Mouse (Mus musculus) neural tube, embryonic 15.5 days (tissue): ENCODE results near the gene Cyp2a22. TPM values are rescaled to one million over a fixed set of nuclear protein-coding genes. Genes with fewer than 3 reads are reported as not detected.
"Not testable (repeated sequence)": the region's sequence is repeated elsewhere in the genome, so short reads cannot be mapped to it uniquely, and the experiment has no call there.

ENCODE experiments used
- ATAC-seq: fragments of 200-750 bp; cut with Nextera tagmentation; 2 replicates; pipeline ENCODE4 v1.8.0; 2017; ENCODE audit warnings: mild to moderate bottlenecking, moderate TSS enrichment, moderate library complexity; ENCODE audit not compliant: low FRiP score
- H3K27ac ChIP-seq: fragments of 300-500 bp; sonication (generic); replicated peaks from 2 replicates; pipeline ENCODE4 v1.5.1; 2015; ENCODE audit warnings: mild to moderate bottlenecking, inconsistent platforms
- H3K27me3 ChIP-seq: fragments of 300-500 bp; sonication (generic); replicated peaks from 2 replicates; pipeline ENCODE4 v1.6.1; 2015; ENCODE audit warnings: inconsistent platforms
- H3K36me3 ChIP-seq: fragments of 300-500 bp; sonication (generic); 2 replicates; pipeline ENCODE4 v1.6.1; 2015; ENCODE audit warnings: inconsistent platforms
- H3K4me1 ChIP-seq: fragments of 300-500 bp; sonication (generic); 2 replicates; pipeline ENCODE4 v1.6.1; 2015; ENCODE audit warnings: inconsistent platforms
- H3K4me2 ChIP-seq: fragments of 300-500 bp; sonication (generic); 2 replicates; pipeline ENCODE4 v1.6.1; 2015; ENCODE audit warnings: inconsistent platforms, mild to moderate bottlenecking, moderate library complexity
- H3K4me3 ChIP-seq: fragments of 300-500 bp; sonication (generic); replicated peaks from 2 replicates; pipeline ENCODE4 v1.5.1; 2015; ENCODE audit warnings: mild to moderate bottlenecking, inconsistent platforms
- H3K9ac ChIP-seq: fragments of 300-500 bp; sonication (generic); replicated peaks from 2 replicates; pipeline ENCODE4 v1.6.1; 2015; ENCODE audit warnings: mild to moderate bottlenecking, inconsistent platforms
- H3K9me3 ChIP-seq: fragments of 300-500 bp; sonication (generic); replicated peaks from 2 replicates; pipeline ENCODE4 v1.6.1; 2016; ENCODE audit warnings: inconsistent platforms
- WGBS: fragments of 180-500 bp; shearing (Covaris S2); methylation state at CpG from one replicate; pipeline ENCODE4 v1.1.7; 2015; ENCODE audit warnings: mixed read lengths; 5-methylcytosine and 5-hydroxymethylcytosine counted together
- polyA plus RNA-seq: library from polyadenylated mRNA; unstranded; fragments of >200 nt; fragmentation: Nextera tagmentation; extraction: Ambion mirVana; gene quantifications from 2 replicates; pipeline ENCODE4 v1.2.1, GENCODE M21; 2015

Cyp2a22 gene
- not detected in 2 replicates for polyA plus RNA-seq

DNA sequence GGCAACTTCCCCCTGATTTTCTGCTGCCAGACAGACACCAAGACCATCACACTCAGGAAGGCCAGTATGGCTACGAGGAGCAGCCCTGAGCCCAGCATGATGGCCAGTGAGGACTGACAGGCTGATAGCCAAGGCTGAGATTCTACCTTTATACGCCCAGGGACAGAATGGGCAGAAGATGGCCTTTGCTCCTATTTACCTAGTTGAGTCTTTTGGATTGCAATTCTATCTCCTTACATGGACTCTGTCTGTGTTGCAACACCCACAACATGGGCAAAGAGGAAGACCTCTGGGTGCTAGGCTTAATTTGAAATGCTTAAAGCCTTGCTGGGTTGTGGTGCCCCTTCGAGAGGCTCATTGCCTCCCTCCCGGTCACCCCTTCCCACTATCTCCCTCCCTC is at the start of gene Cyp2a22:
Gene Cyp2a22 (minus strand): TSS at position 123 of the 400 bp plus-strand sequence.
- Histone ChIP-seq H3K4me1 (no peaks in the 10 kb centered on the region), H3K27me3 (no peaks in the 10 kb centered on the region), H3K27ac (no peak within 1 kb of the TSS), H3K9me3 (peaks cover 6% of the 10 kb centered on the region; the same call in 1 of the 2 replicates), H3K4me3 (no peak within 1 kb of the TSS), H3K36me3 (no peaks in the 10 kb centered on the region), H3K9ac (no peak within 1 kb of the TSS), H3K4me2 (no peak within 1 kb of the TSS)
- WGBS = 80% methylated on average over 4 of the region's 4 CpGs
- ATAC-seq = no peak

DNA sequence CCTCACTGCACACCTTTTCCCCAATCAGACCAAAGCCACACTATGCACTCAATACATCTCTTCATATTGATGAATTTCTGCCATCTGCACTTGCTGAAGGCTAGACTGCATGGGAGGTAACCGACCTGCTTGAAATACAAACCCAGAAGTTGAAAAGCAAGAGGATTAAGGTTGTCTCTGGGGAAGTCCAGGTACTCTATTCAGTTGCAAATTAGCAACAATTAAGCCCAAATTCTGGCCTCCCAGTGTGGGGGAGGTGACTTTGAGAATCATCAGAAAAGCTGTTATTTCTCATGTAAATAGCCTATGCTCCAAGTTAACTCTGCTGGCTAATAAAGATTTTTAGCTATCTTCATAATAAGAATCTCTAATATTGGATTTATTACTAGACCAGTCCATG is 44.0 kb upstream of the Cyp2a22 start:
- not testable (repeated sequence) for H3K4me3 ChIP-seq, H3K9ac ChIP-seq, ATAC-seq, H3K27me3 ChIP-seq, H3K27ac ChIP-seq, H3K9me3 ChIP-seq, H3K36me3 ChIP-seq, H3K4me1 ChIP-seq, H3K4me2 ChIP-seq
- 34% methylated on average over 1 of the region's 1 CpGs for WGBS

DNA sequence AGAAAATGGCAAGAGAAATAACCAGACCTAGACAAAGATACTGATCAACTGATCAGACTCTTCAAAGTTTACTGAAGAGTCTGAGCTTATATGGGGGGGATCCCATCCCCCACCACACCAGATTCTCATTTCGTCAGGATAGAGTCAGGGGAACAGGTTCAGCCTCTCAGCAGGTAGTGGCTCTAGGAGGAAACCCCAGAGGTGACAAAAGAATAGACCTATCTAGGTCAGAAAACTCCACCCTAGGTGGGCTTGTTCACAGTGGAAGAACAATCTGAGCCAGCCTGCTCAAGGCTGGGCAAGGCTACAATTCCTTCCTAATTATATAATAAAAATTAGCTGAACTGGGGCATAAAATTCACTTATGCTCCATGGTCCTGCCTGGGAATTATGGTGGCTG is 43.4 kb upstream of the Cyp2a22 start:
- no peak for ATAC-seq
- no peak overlapping the region for H3K4me2 ChIP-seq

DNA sequence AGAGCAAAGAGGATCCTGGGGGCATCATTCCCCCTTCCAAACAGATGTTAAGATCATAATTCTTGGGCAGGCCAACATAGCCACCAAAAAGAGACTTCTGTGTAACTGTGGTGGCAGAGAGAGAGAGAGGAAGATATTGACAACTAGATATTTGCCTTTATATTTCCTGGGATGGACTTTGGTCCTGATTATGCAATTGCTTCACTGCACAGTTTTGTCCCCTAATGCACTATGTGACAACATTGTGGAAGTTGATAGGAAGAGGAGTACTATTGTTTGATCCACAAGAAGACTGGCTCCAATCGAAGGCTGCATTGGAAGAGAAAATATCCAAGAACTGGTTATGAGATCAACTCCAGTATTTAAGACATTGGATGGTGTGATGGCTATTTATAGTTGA is 42.8 kb upstream of the Cyp2a22 start:
- H3K9me3 ChIP-seq, H3K27ac ChIP-seq, H3K27me3 ChIP-seq, H3K4me2 ChIP-seq, H3K36me3 ChIP-seq, H3K4me1 ChIP-seq, ATAC-seq, H3K9ac ChIP-seq, H3K4me3 ChIP-seq: not testable (repeated sequence)
- WGBS = 90% methylated on average over 1 of the region's 1 CpGs

More for the DNA sequence above, 43.4 kb upstream of the Cyp2a22 start:
- Histone ChIP-seq H3K36me3 (no peaks in the 10 kb centered on the region), H3K4me1 (no peaks in the 10 kb centered on the region), H3K27ac (no peak overlapping the region), H3K27me3 (no peaks in the 10 kb centered on the region), H3K9me3 (no peaks in the 10 kb centered on the region; the same call in 1 of the 2 replicates), H3K9ac (no peak overlapping the region), H3K4me3 (no peak overlapping the region)
- WGBS = 29% methylated on average over 1 of the region's 1 CpGs

DNA sequence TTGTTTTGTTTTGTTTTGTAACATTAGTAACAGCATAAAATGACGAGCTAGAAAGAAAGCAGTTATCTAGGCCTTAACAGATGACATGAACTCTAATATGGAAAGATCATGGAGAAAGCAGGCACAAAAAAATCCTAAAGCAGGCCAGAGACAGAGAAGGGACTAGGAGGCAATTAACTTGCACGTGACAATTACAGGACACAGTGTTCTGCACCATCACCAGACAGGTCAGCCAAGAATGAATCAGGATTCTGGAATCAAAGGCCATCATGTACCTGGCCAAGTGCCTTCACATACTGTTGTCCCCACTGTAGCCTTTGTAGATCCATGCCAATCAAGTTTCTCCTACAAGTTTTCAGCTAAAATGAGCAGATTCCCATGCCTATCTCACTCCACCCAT is 42.3 kb upstream of the Cyp2a22 start:
- H3K9ac ChIP-seq, H3K27ac ChIP-seq, H3K4me1 ChIP-seq, H3K27me3 ChIP-seq, H3K4me3 ChIP-seq, ATAC-seq, H3K9me3 ChIP-seq, H3K4me2 ChIP-seq, H3K36me3 ChIP-seq: not testable (repeated sequence)
- 78% methylated on average over 2 of the region's 2 CpGs for WGBS

DNA sequence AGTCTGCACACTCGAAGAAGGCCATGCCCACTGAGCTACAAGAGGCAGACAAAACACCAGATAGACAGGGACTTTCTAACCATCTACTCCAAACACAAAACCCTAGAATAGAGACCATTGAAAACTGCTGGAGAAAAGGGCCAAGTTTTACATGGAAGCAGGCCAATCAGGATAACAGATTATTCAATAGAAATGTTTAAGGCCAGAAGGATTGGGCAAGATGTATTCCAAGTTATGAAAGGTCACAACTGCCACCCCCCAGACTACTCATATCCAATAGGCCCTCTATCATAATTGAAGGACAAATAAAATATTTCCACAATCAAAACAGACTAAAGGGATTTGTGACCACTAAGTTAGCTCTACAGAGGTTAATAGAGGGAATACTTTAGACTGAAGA is 23.2 kb upstream of the Cyp2a22 start:
- H3K36me3 ChIP-seq, H3K27me3 ChIP-seq, H3K27ac ChIP-seq, H3K4me3 ChIP-seq, H3K4me1 ChIP-seq, H3K4me2 ChIP-seq, ATAC-seq, H3K9me3 ChIP-seq, H3K9ac ChIP-seq: not testable (repeated sequence)
- 81% methylated on average over 1 of the region's 1 CpGs for WGBS

DNA sequence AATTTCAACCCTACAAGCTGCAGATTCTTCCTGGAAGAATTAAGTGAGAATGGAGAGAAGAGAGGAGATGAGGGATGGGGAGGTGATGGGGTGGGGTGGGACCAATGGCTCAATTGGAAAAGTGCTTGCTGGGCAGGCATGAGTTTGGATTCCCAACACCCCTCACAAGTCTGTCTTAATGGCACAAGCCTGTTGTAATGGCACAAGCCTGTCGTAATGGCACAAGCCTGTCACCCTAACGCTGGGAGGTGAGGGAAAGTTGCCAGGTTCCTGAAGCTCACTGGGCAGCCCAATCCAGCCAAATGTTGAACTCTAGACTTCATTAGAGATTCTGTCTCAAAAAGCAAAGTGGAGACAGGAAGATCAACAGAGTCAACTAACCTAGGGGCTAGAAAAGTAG is 14.1 kb upstream of the Cyp2a22 start:
- WGBS = 83% methylated on average over 2 of the region's 2 CpGs
- not testable (repeated sequence) for H3K9me3 ChIP-seq, ATAC-seq, H3K4me2 ChIP-seq, H3K9ac ChIP-seq, H3K36me3 ChIP-seq, H3K4me3 ChIP-seq, H3K27ac ChIP-seq, H3K4me1 ChIP-seq, H3K27me3 ChIP-seq

DNA sequence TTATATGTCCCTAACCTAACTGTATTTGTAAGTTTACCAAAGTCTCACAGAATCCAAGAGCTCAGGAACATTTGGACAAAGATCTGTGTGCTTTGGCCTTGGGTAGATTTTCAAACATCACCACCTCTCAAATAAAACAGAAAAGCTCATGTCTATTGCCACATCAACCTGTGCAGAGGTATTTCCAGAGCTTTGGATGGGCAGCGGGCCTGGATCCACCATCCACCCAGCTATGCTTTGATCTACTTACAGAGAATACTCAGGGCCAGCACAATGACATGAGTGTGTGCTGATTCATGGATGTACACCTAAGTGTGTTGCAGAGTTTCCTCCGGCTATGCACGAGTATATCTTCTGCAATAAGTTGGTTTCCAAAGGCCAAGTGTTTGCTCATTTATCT is 13.5 kb upstream of the Cyp2a22 start:
- H3K4me1 ChIP-seq, H3K27me3 ChIP-seq, H3K9ac ChIP-seq, H3K4me3 ChIP-seq, H3K36me3 ChIP-seq, H3K4me2 ChIP-seq, H3K9me3 ChIP-seq, ATAC-seq, H3K27ac ChIP-seq: not testable (repeated sequence)
- 92% methylated on average over 3 of the region's 3 CpGs for WGBS

DNA sequence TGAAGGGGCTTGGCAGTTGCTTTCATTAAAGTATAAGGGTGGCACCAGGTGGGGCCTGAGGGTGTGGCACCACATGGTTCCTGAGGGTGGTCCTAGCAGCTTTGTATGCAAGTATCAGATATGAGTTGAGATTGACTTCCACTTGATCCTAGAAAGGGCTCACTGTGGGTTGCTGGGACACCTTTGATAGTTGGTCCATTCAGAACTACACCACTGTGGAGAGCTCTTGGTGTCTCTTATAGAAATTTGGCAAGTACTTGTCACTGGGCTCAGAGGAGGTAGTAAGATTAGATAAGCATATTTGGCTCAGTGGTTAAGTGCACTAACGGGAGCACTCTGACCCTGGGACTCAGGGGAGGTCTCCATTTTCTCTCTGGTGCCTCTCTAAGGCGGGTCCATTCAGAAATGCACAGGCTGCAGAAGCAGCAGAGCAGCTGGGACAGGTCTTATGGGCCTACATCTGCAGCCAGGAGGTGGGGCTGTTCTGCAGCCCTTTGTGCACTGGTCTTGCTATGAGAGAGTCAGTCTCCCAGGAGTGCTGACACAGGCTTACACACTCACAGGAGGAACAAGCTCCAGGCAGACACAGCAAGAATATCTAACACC is 2.2 kb upstream of the Cyp2a22 start:
- not testable (repeated sequence) for H3K27ac ChIP-seq, H3K4me3 ChIP-seq, H3K9me3 ChIP-seq, H3K36me3 ChIP-seq, H3K27me3 ChIP-seq, H3K4me1 ChIP-seq, H3K4me2 ChIP-seq, H3K9ac ChIP-seq, ATAC-seq
- WGBS = 59% methylated on average over 2 of the region's 2 CpGs

DNA sequence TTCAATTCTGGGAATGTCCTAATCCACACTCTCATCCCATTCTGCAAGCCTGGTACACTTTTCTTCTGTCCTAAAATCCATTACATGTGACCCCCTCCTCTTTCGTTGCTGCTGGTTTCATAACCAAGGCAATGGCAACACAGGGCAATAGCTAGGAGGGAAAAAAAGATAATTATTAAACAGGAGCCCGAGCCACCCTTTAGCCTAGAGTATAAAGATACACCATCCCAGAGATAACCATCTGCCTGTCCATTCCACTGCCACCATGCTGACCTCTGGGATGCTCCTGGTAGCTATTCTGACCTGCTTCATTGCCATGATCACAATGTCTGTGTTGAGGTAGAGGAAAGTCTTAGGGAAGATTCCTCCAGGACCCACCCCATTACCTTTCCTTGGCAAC is 22.1 kb downstream of the Cyp2a22 start:
- H3K4me2 ChIP-seq, H3K9ac ChIP-seq, H3K27me3 ChIP-seq, ATAC-seq, H3K9me3 ChIP-seq, H3K27ac ChIP-seq, H3K4me1 ChIP-seq, H3K4me3 ChIP-seq, H3K36me3 ChIP-seq: not testable (repeated sequence)
- WGBS = 69% methylated on average over 2 of the region's 2 CpGs

Other genes with a start within 250 kb of the Cyp2a22 start
- gene Cyp2b19, start 182.2 kb downstream of the Cyp2a22 start, polyA plus RNA-seq = 0.36 and 0.52 TPM in 2 replicates
- gene Cyp2g1, start 130.5 kb downstream of the Cyp2a22 start, polyA plus RNA-seq = not detected in 2 replicates
- gene Cyp2a5, start 104.1 kb downstream of the Cyp2a22 start, polyA plus RNA-seq = 0.28 and 0.32 TPM in 2 replicates
- gene Cyp2a12, start 89.7 kb upstream of the Cyp2a22 start, polyA plus RNA-seq = not detected in 2 replicates
- 0.56 TPM in 1 of 2 replicates, not detected in the other for gene Cyp2f2, start 180.5 kb upstream of the Cyp2a22 start, polyA plus RNA-seq
- gene Cyp2t4, start 214.3 kb upstream of the Cyp2a22 start, polyA plus RNA-seq = 0.10 and 0.36 TPM in 2 replicates
- 92.3 and 94.7 TPM in 2 replicates for gene Egln2, start 227.4 kb upstream of the Cyp2a22 start, polyA plus RNA-seq
- gene Rab4b, start 239.5 kb upstream of the Cyp2a22 start, polyA plus RNA-seq = 105 and 109 TPM in 2 replicates
- gene Gm21983, start 241.7 kb upstream of the Cyp2a22 start, polyA plus RNA-seq = 0.90 TPM in 1 of 2 replicates, not detected in the other
- 22.9 and 28.6 TPM in 2 replicates for gene Mia, start 241.8 kb upstream of the Cyp2a22 start, polyA plus RNA-seq